Mouse (Mus musculus): Measurements from ENCODE around the gene Actl11. TPM values are rescaled to one million over a fixed set of nuclear protein-coding genes. Genes with fewer than 3 reads are reported as not detected.

Gene Actl11
- polyA plus RNA-seq (2015; fragmentation: Nextera tagmentation; extraction: Ambion mirVana) = not detected in 2 replicates

- WGBS = 52% methylated on average over 3 of the region's 3 CpGs
- TF ChIP-seq CTCF (IDR thresholded peaks at IDR 0.05) (no peak), EP300 (IDR thresholded peaks at IDR 0.05) (no peak)
- no peak within 1 kb of the TSS for H3K27ac ChIP-seq (ENCODE audit: low read length)
- no peak within 1 kb of the TSS for H3K4me3 ChIP-seq (ENCODE audit: low read depth, low read length)
- H3K9me3 ChIP-seq (ENCODE audit: low read length) = no peaks in the 10 kb centered on the region
- ATAC-seq (no peak), DNase-seq (ENCODE audit: low spot score) (no peak)
- H3K4me2 ChIP-seq (replicated peaks; ENCODE audit: low read depth, low read length) = no peak within 1 kb of the TSS
- no peaks in the 10 kb centered on the region for H3K36me3 ChIP-seq (ENCODE audit: insufficient read depth, low read length)
- H3K9ac ChIP-seq (replicated peaks; ENCODE audit: low read depth) = no peak within 1 kb of the TSS
- no peaks in the 10 kb centered on the region for H3K27me3 ChIP-seq (replicated peaks; ENCODE audit: insufficient read depth, low read length)
- H3K4me1 ChIP-seq (ENCODE audit: insufficient read depth, low read depth, low read length) = no peaks in the 10 kb centered on the region; the same call in 1 of the 2 replicates
These were observed at the start of gene Actl11 for GRCm38 (mm10) chr9:107928169-107928568. Gene Actl11, plus strand, starts transcription at chr9:107928469.

DNA sequence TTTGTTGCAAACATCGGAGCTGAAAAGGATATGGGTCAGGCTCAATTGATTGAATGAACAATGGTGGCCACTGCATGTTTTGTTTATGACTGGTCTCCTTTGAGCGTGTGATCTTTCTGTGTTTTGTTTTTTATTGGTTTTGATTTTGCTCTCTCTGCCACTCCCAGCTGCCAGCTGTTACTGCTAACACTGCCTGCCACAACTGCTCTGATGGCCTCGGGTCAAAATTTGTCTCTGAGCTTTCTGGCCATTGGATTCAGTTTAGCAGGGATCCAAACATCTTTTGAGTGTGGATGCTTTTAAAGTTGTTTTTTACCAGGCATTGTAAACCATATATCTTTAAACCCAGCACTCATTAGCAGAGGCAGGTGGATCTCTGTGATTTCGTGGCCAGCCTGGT, 47.9 kb upstream of the Actl11 start:
- no peak overlapping the region for H3K4me3 ChIP-seq (ENCODE audit: low read depth, low read length)
- no peak overlapping the region for H3K9ac ChIP-seq (replicated peaks; ENCODE audit: low read depth)
- no peak for DNase-seq (ENCODE audit: low spot score)
- ATAC-seq = no peak
- H3K27ac ChIP-seq (ENCODE audit: low read length) = no peak overlapping the region
- H3K4me1 ChIP-seq (ENCODE audit: insufficient read depth, low read depth, low read length) = no peaks in the 10 kb centered on the region
- no peaks in the 10 kb centered on the region for H3K36me3 ChIP-seq (ENCODE audit: insufficient read depth, low read length)
- H3K9me3 ChIP-seq (ENCODE audit: low read length) = no peaks in the 10 kb centered on the region
- 60% methylated on average over 4 of the region's 4 CpGs for WGBS
- TF ChIP-seq EP300 (IDR thresholded peaks at IDR 0.05) (no peak), CTCF (IDR thresholded peaks at IDR 0.05) (no peak)
- no peaks in the 10 kb centered on the region for H3K27me3 ChIP-seq (replicated peaks; ENCODE audit: insufficient read depth, low read length)
- no peak overlapping the region for H3K4me2 ChIP-seq (replicated peaks; ENCODE audit: low read depth, low read length)

- no peaks in the 10 kb centered on the region for H3K9me3 ChIP-seq (ENCODE audit: low read length)
- peak within 1 kb of the TSS; percentile 68 for H3K9ac ChIP-seq (replicated peaks; ENCODE audit: low read depth)
- peak; percentile 96 for DNase-seq (ENCODE audit: low spot score)
- H3K4me1 ChIP-seq (ENCODE audit: insufficient read depth, low read depth, low read length) = no peaks in the 10 kb centered on the region
- TF ChIP-seq CTCF (IDR thresholded peaks at IDR 0.05) (no peak), EP300 (IDR thresholded peaks at IDR 0.05) (peak; percentile 76)
- H3K27ac ChIP-seq (ENCODE audit: low read length) = peak within 1 kb of the TSS; percentile 76
- ATAC-seq = peak; percentile 98
- peak within 1 kb of the TSS; percentile 62 for H3K4me3 ChIP-seq (ENCODE audit: low read depth, low read length)
- WGBS = under 1% methylated on average over 28 of the region's 28 CpGs
- peak within 1 kb of the TSS; percentile 91 for H3K4me2 ChIP-seq (replicated peaks; ENCODE audit: low read depth, low read length)
- H3K36me3 ChIP-seq (ENCODE audit: insufficient read depth, low read length) = no peaks in the 10 kb centered on the region
- H3K27me3 ChIP-seq (replicated peaks; ENCODE audit: insufficient read depth, low read length) = no peaks in the 10 kb centered on the region
These were observed 40.4 kb upstream of the Actl11 start, which contains the start of gene Mon1a for GRCm38 (mm10) chr9:107887804-107888266. Gene Mon1a, plus strand, starts transcription at chr9:107888151.

GRCm38 (mm10) chr9:107888267-107888850, 39.9 kb upstream of the Actl11 start:
- no peaks in the 10 kb centered on the region for H3K36me3 ChIP-seq (ENCODE audit: insufficient read depth, low read length)
- 2% methylated on average over 18 of the region's 18 CpGs for WGBS
- peak overlapping the region; percentile 76 for H3K27ac ChIP-seq (ENCODE audit: low read length)
- H3K4me2 ChIP-seq (replicated peaks; ENCODE audit: low read depth, low read length) = peak overlapping the region; percentile 91
- ATAC-seq (peak; percentile 67), DNase-seq (ENCODE audit: low spot score) (peak; percentile 56)
- no peaks in the 10 kb centered on the region for H3K4me1 ChIP-seq (ENCODE audit: insufficient read depth, low read depth, low read length)
- H3K4me3 ChIP-seq (ENCODE audit: low read depth, low read length) = peak overlapping the region; percentile 62
- TF ChIP-seq CTCF (IDR thresholded peaks at IDR 0.05) = peak; percentile 20; the same call in 1 of the 2 replicates
- TF ChIP-seq EP300 (IDR thresholded peaks at IDR 0.05) = no peak
- peak overlapping the region; percentile 68 for H3K9ac ChIP-seq (replicated peaks; ENCODE audit: low read depth)
- no peaks in the 10 kb centered on the region for H3K9me3 ChIP-seq (ENCODE audit: low read length)
- no peaks in the 10 kb centered on the region for H3K27me3 ChIP-seq (replicated peaks; ENCODE audit: insufficient read depth, low read length)

DNA sequence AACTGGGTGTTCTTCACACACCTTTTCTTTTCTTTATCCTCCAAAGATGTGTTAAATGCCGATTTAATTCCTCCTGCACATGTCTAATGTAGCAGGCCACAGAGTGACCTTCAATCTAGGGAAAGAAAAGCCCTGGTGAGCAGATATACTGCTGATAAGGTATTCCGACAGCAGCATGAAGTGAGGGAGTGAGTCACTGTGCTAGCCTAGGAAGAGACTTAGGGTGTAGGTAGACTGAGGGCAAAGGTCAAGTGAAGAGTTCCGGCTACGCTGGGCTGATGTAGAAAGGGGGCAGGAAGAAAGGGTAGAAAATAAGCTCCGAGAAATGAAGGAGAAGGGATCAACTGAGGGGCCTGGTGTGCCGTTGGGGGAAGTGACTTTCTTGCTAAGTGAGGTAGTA, 38.0 kb upstream of the Actl11 start:
- Histone ChIP-seq H3K4me2 (replicated peaks; ENCODE audit: low read depth, low read length) (no peak overlapping the region), H3K27ac (ENCODE audit: low read length) (peak overlapping the region; percentile 32; the same call in 1 of the 2 replicates), H3K4me3 (ENCODE audit: low read depth, low read length) (no peak overlapping the region), H3K4me1 (ENCODE audit: insufficient read depth, low read depth, low read length) (no peaks in the 10 kb centered on the region), H3K36me3 (ENCODE audit: insufficient read depth, low read length) (no peaks in the 10 kb centered on the region), H3K9me3 (ENCODE audit: low read length) (no peaks in the 10 kb centered on the region), H3K27me3 (replicated peaks; ENCODE audit: insufficient read depth, low read length) (no peaks in the 10 kb centered on the region), H3K9ac (replicated peaks; ENCODE audit: low read depth) (no peak overlapping the region)
- no peak for TF ChIP-seq CTCF (IDR thresholded peaks at IDR 0.05)
- TF ChIP-seq EP300 (IDR thresholded peaks at IDR 0.05) = no peak
- 56% methylated on average over 6 of the region's 6 CpGs for WGBS
- DNase-seq (ENCODE audit: low spot score) (no peak), ATAC-seq (no peak)

GRCm38 (mm10) chr9:107891023-107891422, 37.2 kb upstream of the Actl11 start:
- Histone ChIP-seq H3K27me3 (replicated peaks; ENCODE audit: insufficient read depth, low read length) (no peaks in the 10 kb centered on the region), H3K4me1 (ENCODE audit: insufficient read depth, low read depth, low read length) (no peaks in the 10 kb centered on the region), H3K4me2 (replicated peaks; ENCODE audit: low read depth, low read length) (no peak overlapping the region), H3K9me3 (ENCODE audit: low read length) (no peaks in the 10 kb centered on the region), H3K9ac (replicated peaks; ENCODE audit: low read depth) (no peak overlapping the region), H3K4me3 (ENCODE audit: low read depth, low read length) (no peak overlapping the region), H3K27ac (ENCODE audit: low read length) (no peak overlapping the region), H3K36me3 (ENCODE audit: insufficient read depth, low read length) (no peaks in the 10 kb centered on the region)
- ATAC-seq (no peak), DNase-seq (ENCODE audit: low spot score) (no peak)
- TF ChIP-seq EP300 (IDR thresholded peaks at IDR 0.05) = no peak
- peak; percentile 59 for TF ChIP-seq CTCF (IDR thresholded peaks at IDR 0.05)
- WGBS = 100% methylated on average over 1 of the region's 1 CpGs
